Mouse (Mus musculus): ENCODE results near the gene Nr2f6. TPM values are rescaled to one million over a fixed set of nuclear protein-coding genes. Genes with fewer than 3 reads are reported as not detected.

The Nr2f6 gene
- total RNA-seq, 1 experiment from 2014 or later: 9.4 TPM

DNA sequence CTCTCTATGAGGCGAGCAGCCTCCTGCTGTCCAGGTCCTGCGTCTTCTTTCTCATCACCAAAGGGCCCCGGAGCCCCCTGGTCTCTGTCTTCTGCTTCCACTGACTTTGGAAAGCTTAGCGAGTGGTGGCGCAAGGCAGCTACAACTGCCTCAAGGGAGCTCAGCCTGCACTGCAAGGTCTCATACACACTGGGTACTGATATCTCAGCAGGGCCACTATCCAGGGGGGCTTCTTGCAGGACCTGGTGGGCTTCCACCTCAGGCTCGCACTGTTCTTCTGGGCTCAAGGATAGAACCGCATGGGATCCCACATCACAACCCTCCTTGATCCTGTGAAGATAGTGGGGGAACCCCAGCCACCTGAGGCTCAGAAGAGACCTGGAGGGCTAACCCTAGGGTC is 12.7 kb upstream of the Nr2f6 start:
- ATAC-seq (replicated peaks; ENCODE audit: insufficient number of reproducible peaks, low FRiP score, low TSS enrichment, poor library complexity, severe bottlenecking): no peak

GRCm38 (mm10) chr8:71392871-71393270 is 11.1 kb upstream of the Nr2f6 start:
- ATAC-seq (replicated peaks; ENCODE audit: insufficient number of reproducible peaks, low FRiP score, low TSS enrichment, poor library complexity, severe bottlenecking): no peak

GRCm38 (mm10) chr8:71392391-71392790 is 10.6 kb upstream of the Nr2f6 start:
- no peak for ATAC-seq (replicated peaks; ENCODE audit: insufficient number of reproducible peaks, low FRiP score, low TSS enrichment, poor library complexity, severe bottlenecking)

DNA sequence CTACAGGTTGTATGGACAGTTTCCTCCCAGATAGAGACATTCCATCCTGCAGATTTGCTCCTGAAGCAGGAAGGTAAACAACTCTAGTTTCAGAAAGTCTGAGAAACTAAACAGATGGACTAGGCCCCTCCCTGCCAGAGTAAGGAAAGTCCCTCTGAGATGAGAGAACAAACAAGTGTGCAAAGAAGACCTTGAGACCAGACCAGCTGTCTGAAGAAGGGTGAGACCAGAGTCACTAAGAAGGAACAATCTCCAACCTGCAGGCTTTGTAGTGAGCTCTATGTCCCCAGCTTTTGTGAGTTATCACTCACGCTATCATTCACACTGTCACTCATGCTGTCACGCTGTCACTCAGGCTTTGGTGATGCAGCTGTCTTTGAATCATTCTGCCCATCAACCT is 9.9 kb upstream of the Nr2f6 start:
- no peak for ATAC-seq (replicated peaks; ENCODE audit: insufficient number of reproducible peaks, low FRiP score, low TSS enrichment, poor library complexity, severe bottlenecking)

- ATAC-seq (replicated peaks; ENCODE audit: insufficient number of reproducible peaks, low FRiP score, low TSS enrichment, poor library complexity, severe bottlenecking): no peak
These were observed 6.5 kb upstream of the Nr2f6 start for GRCm38 (mm10) chr8:71388267-71388666.

- ATAC-seq (replicated peaks; ENCODE audit: insufficient number of reproducible peaks, low FRiP score, low TSS enrichment, poor library complexity, severe bottlenecking): no peak
These were observed 3.6 kb upstream of the Nr2f6 start for GRCm38 (mm10) chr8:71385212-71385835.

DNA sequence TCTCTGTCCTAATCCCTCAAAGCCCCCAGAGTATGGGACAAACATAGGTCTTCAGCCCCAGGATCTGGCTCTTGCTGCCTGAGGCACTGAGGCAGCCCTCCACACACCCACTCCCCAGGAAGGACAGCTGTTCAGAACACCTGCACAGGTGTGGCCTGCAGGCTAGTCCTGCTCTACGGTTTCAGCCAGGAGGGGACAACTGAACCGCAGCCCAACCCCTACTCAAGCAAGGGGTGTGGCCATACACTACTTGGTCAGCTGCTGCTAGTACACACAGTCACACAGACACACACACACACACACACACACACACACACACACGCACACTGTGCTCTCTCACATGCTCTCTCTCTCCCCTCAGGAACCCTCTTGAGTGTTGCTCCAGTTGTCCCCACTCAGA is 2.1 kb upstream of the Nr2f6 start:
- ATAC-seq (replicated peaks; ENCODE audit: insufficient number of reproducible peaks, low FRiP score, low TSS enrichment, poor library complexity, severe bottlenecking): no peak

GRCm38 (mm10) chr8:71383396-71383795 is 1.6 kb upstream of the Nr2f6 start:
- no peak for ATAC-seq (replicated peaks; ENCODE audit: insufficient number of reproducible peaks, low FRiP score, low TSS enrichment, poor library complexity, severe bottlenecking)

DNA sequence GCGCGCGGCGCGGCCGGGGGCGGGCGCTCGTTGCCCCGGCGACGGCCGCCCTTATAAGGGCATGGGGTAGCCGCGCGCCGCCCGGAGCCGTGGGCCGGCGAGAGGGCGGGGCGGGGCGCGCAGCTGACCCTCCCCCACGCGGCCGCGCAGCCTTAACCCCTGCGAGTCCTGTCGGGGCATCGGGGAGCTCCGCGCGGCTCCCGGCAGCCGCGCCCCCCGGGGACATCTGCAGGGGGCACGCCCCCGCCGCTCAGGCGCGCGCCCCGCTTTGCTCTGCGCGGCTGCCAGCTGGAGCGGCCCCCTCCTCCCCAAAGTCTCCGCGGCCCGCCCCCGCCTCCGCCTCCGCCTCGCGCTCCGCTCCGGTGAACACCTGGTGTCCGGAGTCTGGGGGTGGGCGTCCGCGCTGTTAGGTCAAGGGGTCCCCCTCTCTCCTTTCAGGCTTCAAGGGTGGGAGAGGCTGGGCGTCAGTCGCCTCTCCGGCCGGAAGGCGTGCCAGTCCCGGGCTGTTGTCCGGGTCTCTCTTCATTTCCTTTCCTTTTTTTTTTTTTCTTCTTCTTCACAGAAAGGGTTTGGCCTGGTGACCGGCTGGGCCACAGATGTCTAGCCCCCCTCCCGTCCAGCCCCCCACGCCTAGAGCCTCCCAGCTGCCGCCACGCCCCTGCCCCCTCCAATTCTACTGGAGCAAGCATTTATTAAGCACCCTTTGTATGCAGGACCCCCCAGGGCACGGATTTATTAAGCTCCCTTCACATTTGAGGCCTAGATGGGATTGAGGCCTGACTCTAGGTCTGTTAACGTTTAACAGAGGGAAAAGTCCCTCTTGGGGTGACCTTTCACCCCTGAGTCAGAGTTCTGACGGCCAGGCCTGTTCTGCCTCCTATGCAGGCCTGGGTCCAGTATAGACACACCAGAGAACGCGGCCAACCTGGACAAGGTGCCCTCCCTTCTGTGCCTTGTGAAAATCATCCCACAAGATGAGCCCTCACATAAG is 506 bp upstream of the Nr2f6 start:
- ATAC-seq (replicated peaks; ENCODE audit: insufficient number of reproducible peaks, low FRiP score, low TSS enrichment, poor library complexity, severe bottlenecking): 0 out of 2 replicates have a peak, but pooled peaks have one; percentile 41

DNA sequence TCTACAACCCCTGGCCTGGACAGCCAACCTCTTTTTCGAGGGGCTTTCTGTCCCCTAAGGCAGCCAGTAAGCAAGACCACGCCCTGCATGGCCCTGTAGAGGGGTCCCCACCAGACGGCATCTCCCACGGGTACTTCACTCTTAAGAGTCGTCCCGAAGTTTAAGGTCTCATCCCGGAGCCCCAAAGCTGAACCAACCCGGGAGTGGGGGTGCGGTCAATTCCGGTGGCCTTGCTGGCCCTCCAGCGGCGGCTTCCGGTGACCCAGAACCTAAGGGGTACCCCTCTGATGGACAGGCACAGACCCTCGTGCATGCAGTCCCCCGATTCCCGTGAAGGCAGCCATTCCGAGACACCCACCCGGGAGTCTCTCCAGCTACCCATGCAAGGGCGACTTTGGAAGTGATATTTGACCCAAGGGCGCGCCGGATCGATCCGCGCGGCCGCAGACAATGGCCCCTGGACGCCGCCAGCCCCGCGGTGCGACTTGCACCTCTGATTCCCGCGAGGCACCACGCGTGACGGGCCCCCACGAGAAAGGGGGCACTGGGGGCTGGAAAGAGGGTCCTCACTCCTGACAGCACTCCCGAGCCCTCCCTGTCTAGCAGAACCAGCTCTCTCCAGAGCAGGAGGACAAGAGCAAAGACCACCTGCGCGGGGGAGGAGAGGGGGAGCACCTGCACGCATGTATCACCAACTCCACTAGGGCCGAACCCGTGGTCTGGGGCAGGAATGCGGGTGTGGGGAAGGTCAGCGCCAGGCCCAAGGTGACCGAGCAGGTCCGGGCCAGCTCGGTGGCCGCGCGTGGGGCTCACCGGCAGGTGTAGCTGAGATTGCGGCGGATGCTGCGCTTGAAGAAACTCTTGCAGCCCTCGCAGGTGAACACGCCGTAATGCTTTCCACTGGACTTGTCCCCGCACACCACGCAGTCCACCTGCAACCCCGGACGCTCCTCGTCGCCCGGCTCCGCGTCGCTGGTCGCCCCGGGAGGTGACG is 1.3 kb downstream of the Nr2f6 start:
- no peak for ATAC-seq (replicated peaks; ENCODE audit: insufficient number of reproducible peaks, low FRiP score, low TSS enrichment, poor library complexity, severe bottlenecking)

DNA sequence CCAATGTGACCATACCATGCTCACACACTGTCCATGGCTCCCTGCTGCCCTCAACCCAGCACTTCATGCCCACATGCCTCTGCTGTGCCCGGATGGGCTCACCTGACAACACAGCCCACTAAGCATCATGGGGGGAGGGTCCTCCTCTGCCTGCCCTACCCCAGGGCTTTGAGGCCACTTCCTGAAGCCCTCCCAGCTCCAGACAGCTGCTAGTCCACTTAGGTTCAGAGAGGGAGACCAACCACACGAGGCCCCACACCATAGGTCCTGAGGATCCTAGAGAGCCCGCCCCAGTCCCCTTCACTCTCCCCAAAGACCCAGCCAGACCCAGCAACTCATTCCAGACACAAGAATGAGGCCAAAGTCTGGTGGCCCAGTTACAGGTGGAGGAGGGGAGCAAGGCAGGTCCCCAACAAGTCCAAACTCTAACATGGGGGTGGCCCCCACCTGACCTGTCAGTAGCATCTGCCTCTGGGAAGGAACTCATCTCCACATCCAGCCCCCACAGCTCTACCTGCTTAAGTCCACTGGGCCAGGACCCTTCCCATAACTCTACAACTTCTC is 2.2 kb downstream of the Nr2f6 start:
- no peak for ATAC-seq (replicated peaks; ENCODE audit: insufficient number of reproducible peaks, low FRiP score, low TSS enrichment, poor library complexity, severe bottlenecking)

- no peak for ATAC-seq (replicated peaks; ENCODE audit: insufficient number of reproducible peaks, low FRiP score, low TSS enrichment, poor library complexity, severe bottlenecking)
These were observed 2.8 kb downstream of the Nr2f6 start for GRCm38 (mm10) chr8:71379008-71379407.

GRCm38 (mm10) chr8:71376423-71377030 is 5.2 kb downstream of the Nr2f6 start:
- no peak for ATAC-seq (replicated peaks; ENCODE audit: insufficient number of reproducible peaks, low FRiP score, low TSS enrichment, poor library complexity, severe bottlenecking)

- ATAC-seq (replicated peaks; ENCODE audit: insufficient number of reproducible peaks, low FRiP score, low TSS enrichment, poor library complexity, severe bottlenecking): peak; percentile 44
These were observed 6.0 kb downstream of the Nr2f6 start for GRCm38 (mm10) chr8:71375581-71376422.

DNA sequence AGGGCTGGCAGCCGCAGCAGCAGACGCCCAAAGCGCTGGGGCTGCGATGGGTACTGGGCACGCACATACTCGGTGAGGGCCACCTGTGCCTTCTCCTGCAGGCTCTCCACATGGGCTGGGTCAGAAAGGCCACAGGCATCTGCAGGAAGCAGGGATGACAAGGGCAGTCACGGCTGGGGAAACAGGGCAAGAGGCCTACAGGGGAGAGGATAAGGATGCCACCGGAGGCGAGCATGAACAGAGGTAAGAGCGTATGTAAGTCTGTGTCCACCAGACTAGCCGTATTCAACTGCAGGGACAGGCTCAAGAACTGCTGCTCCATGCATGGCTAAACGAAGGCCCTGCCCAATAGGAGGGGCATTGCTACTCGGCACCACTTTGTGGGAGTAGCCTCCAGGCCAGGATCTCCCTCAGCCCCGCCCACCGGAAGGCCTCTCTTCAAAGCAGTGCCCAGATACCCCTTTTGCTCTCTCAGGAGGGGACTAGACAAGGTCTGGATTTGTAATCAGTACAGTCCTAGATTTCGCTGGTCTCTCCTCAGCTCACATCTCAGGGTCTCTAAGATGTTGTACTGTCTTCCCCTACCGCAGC is 7.0 kb downstream of the Nr2f6 start:
- no peak for ATAC-seq (replicated peaks; ENCODE audit: insufficient number of reproducible peaks, low FRiP score, low TSS enrichment, poor library complexity, severe bottlenecking)

DNA sequence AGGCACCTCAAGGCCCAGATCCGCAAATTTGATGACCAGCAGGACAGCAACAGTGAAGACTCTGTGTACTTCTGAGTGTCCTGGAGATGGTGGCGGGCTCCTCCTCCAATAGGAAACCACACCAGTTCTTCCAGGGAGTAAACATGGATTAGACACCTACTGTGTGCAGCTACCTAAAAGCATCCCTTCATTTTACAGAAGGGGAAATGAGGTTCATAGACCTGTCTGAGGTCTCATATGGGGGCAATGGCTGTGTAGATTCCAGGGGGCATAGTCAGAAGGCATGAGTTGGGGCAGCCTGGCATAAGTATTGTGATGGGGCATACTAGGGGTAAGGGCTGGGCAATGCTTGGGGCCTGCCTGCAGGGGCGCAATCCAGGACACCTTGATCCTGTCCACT is 8.8 kb downstream of the Nr2f6 start:
- ATAC-seq (replicated peaks; ENCODE audit: insufficient number of reproducible peaks, low FRiP score, low TSS enrichment, poor library complexity, severe bottlenecking): no peak

- ATAC-seq (replicated peaks; ENCODE audit: insufficient number of reproducible peaks, low FRiP score, low TSS enrichment, poor library complexity, severe bottlenecking): no peak
These were observed 9.3 kb downstream of the Nr2f6 start for GRCm38 (mm10) chr8:71372427-71372826.
